Mouse (Mus musculus) layer of hippocampus, postnatal 25 days (tissue): ENCODE measurements around the gene Zbtb20. TPM values are rescaled to one million over a fixed set of nuclear protein-coding genes. Genes with fewer than 3 reads are reported as not detected.
A peak's percentile ranks its signal among the peaks of the same experiment; 100 is the strongest.

Experiments
- DNase-seq, 2 experiments: peaks; one replicate each; pipeline ENCODE4 v3.0.0; 2022; ENCODE audit warnings: mixed read lengths in 2 of 2, low spot score in 1 of 2; ENCODE audit errors: extremely low spot score in 1 of 2
- total RNA-seq, 2 experiments: library from RNA; stranded (reverse); gene quantifications; 2 replicates each; pipeline ENCODE4 v1.2.3; 2021

The Zbtb20 gene
- total RNA-seq, 2 experiments from 2014 or later, result 251 to 334 TPM

DNA sequence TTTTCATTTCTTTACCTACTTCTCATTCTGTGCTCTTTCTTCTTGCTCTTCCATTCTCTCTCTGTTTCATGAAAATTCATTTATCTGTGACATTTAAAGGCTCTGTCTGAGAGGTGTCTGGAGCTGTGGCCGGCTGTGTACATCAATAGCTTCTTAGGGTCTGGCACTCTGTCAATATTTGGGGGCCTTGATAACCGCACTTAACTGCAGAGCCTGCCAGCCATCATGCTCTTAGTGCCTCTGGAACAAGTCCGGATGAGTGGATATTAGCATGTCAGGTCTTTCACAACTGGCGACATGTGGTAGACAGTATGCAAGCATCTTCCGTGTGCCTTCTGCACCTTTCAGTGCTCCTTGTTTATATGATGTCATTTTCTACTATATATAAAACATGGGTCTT is 510.7 kb downstream of the Zbtb20 start:
- no peak for DNase-seq

DNA sequence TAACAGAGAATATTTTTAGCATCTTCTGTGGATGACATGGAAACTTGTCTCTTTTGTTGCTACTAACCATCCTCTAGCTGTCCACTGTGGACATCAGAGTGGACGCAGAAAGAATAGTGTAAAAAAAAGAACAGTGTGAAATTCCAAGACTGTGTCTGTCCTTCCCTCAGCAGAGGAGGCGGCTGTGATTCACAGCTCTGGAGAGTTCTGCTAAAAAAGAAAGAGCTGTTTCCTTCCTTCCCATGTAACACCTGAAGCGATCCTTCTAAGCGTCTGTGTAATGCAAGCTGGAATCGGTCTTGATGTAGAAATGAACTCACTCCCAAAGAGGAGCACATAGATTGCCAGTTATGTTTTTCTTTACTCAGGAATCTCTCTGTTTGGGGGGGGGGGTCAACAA is 512.7 kb downstream of the Zbtb20 start:
- no peak for DNase-seq

DNA sequence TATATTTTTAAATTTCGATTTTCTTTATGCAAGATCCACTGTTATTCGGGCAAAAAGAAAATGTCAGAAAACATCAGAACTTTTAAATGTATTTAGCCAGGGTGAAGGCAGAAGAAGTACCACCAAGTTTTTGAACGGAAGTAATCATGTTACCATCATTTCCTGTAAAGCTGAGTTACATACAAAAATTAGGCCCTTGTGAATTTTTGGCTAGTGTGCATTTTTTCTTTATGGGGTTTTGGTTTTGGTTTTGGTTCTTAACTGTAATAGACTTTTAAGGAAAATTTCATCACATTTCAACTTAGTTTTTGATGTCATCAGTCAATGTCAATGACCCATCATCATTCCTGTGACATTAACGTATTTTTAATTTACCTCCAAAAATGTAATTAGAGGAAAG is 514.7 kb downstream of the Zbtb20 start:
- no peak for DNase-seq

DNA sequence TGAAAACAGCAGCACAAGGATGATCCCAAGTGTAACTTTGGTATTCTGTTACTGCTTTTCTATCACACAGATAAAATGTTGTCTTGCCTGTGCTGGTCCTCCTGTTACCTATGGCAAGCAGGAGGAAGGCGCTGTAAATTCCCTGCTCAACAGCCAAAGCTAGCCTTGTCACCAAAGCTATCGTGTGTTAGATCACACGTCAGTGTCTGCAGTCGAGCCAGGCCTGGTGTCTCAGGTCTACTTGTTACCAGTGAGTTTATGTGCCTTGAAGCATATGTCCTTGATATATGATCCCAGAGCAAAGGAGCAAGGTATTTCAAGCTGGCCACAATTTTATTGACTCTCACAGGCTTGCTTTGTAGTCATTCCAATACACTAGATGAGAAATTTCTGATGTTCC is 517.7 kb downstream of the Zbtb20 start:
- DNase-seq, result no peak

DNA sequence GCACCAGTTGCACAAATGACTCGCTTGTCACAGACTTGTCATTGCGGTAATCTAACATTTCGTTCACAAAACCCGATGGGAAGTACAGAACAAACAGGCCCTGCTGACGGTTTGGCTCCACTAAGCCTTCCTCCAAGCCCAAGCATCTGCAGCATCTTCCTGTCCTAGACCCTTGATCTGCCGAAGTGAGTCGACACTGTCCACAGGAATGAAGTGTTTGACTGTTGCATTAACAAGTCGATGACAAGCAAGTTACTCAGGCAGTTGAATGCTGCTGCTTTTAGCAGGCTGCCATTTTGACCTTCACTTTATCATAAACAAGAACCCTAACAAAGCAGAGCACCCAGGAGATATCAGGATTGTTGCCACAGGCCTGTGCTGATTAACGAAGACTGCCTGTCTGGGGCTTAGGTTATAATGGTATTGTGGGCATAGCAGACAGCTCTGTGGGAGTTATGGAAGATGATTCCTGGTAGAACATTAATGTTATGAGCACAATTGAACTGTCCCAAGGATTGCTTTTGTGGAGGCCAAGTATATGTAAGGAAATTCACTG is 518.4 kb downstream of the Zbtb20 start:
- no peak for DNase-seq

DNA sequence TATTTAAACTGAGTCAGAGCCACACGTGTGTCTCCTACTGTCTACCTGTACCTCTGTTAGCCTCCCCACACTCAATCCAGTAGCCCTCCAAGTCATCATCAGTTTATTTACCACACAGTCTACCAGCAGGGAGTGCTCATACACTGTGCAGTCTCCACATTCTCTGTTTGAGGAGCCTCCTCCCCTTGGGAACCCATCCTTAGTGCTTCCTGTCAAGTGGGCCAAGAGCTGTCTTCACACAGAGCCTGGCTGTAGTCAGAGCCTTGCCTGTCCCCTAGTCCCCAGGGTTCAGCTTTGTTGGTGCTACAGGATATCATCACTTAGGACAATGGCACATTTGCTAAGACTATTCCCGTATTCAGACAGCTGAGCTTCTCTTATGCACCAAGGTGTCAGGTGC is 519.1 kb downstream of the Zbtb20 start:
- DNase-seq, result no peak

DNA sequence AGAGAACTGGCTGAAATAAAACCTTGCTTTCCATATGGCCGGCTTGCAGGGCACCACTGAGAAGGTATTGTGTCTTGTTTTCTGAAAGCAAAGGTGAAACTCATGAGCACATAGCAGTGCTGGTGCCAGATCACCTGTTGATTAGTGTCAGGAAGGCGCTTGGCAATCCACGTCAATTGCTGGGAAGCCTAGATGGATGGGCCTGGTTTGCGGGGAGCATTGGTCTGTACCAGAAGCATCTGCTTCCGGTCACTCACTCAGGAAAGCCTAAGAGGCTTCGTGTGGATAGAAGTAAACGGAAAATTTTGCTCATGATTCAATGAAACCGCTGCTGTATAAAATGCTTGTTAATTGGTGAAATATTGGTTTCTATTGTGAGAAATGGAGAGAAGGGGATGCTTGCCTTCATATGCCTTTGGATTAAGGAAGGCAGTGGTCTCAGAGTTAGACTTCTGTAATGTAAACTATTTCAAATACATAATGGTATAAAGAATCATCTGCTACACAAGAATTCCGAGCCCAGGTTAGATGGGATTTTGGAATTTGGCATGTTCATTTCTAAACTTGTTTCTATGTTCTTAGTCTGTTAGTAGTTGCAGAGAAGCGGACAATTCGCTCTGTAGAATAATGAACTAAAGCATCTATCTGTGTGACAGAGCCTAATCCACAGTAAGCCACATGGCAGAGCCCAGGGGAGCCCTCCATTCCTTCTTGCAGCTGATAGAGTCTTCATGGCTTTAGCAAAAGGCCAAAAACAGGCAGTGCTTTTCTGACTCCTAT is 521.4 kb downstream of the Zbtb20 start:
- no peak for DNase-seq

DNA sequence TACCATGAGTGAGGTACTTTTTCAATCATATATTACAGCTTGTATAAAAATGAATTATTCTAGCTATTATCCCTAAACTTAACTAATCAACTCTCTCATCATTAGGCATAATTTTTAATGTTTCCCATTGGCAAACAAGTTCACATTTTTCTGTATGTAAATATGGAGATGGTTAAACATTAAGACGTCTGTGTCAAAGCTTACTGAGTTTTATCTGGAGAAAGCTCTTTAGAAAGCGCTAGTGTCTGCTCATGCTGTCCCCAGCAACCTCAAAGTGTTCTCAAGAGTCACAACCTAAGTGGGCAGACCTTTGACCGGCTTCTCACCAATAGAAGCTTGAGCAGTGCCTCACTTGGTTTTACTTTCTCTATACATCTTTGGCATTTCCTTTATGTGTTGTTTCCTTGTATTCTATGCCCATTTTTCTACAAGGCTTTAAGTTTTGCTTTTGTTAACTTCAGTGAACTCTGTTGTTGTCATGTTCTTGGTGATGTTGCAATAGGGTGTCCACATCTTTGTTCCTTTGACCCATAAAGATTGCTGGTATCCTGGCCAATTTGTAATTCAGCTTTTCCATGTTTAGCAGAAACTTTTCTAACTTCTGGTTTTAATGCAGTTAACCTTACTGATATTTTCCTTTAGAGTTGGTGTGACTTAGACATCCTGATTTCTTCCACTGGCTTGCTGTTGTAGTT is 522.1 kb downstream of the Zbtb20 start:
- no peak for DNase-seq

DNA sequence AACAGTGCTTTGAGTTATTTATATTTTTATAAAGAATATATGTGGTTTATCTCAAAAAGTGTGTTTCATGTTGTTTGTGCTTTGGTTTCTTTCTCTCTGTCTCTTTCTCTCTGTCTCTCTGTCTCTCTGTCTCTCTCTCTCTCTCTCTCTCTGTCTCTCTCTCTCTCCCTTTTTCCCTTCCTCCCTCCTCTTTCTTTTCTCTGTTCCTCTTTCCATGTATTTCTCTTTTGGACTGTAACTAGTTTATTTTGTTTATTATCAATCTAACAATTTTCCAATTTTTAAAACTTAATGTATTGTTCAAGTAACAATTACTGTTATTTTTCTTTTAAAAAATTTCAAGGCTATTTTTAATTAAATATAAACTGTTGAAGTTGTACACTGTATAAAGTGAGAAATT is 523.7 kb downstream of the Zbtb20 start:
- DNase-seq, result no peak

DNA sequence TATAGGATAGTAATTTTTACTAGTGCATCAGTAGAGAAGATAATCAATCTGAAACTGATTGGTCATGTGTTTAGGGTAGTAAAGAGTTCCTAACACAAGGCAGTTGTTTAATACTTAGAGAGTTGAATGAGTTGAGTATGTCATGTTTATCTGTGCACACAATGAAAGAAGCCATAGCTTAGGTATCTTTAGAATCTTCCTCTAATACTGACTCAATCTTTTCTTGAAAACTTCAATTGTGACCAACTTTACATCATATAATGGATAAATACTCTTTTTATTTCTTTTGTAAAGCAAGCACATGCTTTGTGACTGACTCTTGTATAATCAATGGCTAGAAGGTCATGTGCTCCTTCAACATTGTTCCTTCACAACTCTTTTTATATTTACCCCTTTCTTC is 524.4 kb downstream of the Zbtb20 start:
- no peak for DNase-seq

DNA sequence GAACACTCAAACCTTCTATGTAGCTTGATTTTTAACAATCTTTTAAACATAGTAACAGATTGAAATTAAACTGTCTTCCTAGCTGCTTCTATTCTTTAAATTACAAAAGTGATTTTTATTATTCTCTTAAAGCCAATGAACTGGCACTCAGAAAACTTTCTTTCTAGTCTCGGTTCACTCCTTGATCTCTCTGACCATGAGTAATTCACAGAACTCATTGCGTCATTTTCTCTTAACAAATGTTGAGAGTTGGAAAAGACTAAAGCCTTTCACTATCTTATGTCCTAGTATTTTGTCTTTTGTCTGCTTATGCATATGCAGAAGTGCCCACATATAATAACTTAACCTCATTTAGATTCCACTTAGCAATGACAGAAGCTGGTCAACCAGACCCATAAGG is 525.3 kb downstream of the Zbtb20 start:
- no peak for DNase-seq

DNA sequence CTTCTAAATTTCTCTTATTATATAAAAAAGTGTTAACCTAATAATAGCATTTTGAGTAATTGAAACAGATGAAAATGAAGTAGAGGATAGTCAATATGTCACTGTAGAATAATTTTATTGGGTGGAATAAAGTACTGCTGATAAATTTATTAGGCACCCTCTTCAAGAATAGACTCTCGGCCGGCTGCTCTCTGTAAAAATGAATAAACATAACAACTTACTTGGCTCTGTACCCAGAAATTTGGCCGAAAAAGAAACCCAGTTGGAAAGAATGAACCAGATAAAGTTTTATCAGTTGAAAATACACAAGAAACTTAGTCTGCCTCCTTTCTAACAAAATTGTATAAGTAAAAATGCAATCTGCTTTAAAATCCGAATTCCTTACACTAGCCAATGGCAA is 527.2 kb downstream of the Zbtb20 start:
- no peak for DNase-seq

DNA sequence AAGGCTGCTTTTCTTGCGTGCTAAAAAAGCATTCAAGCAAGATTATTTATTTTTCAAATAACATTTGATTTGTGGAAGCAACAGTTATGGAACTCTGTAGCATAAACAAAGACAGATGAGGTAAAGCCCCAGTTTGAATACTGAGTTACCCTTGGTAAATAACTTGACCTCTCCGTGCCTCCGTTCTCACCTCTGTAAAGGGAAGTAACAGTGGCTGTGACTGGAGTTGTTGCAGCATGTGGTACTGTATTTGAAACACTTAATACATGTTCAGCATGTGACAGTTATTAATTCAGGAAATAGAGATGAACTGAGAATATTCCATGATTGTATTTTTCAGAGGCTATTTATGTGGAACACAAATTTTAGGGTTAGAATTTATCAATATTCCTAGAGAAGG is 529.4 kb downstream of the Zbtb20 start:
- no peak for DNase-seq

DNA sequence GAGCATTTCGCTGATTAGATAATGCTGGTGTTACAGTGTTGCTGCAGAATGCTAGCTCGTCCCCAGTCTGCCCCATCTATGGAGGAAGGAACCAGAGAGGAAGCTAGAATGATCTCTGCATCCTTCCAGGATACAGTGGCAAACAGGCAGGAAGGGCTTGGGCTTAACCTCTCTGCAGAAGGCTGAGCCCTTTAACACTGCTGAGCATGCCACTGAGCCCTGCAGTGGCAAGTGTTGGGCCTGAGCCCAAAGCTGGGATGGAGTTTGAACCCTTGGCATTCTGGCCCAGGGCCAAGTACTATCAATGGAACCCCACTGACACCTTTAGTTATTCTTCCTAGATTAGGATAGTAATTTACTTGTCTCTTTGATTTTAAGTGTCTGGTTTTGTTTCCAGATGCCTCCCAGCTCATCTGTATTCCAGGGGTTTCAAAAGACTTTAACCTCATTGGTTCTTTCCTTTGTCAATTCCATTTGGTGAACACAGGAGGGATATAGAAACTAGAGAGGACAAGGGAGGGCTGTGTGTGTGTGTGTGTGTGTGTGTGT is 532.0 kb downstream of the Zbtb20 start:
- no peak for DNase-seq

DNA sequence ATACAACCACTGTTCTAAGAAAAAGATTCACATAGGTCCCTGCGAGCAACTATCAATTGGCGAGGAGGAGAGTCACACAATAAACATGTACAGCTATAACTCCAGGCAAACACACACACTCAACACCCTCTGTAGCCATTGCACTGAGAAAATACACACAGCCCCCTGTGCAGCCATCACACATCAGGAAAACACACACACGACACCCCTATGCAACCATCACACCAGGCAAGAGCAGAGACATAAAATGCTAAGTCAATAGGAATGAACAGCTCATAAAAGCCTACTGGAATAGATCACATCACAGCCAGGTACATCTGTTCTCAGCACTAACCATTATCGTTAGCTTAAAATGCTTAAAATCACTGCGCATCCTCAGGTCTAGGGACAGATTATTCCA is 532.9 kb downstream of the Zbtb20 start:
- DNase-seq, result no peak

DNA sequence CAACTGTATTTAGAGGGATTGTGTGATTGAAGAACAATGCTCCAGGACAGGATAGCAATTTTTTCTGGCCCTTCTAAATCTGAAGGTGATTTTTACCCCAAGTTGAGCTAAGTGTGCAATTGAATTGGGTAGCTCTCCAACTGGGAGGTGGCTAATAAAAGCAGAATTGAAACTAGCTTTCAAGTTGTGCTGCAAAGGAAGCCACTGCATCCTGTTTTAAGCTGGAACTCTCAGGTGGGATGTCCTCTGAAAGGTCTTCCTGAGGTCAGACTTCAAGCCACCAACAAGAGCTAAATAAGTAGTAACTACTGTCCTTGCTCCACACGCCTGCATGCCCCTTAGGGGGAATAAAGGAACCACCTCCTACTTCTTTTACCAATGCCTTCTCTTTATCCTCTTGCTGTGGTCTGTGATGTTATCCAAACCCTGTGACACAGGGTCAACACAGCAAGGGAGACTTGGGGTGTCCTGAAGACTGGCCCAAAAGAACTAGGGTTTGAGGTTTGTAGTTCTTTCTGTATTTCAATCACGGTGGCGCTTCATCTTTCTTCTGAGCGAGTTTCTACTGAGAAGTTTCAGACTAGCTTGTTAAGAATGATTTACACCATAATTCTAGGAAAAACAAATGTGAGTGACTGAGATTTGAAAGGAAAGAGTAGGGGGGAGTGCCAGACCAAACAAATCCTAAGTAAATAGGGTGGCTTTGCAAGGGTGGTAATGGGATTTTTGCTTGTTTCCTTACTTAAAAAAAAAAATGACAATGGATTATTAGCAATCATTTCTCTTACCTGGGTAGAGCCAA is 533.6 kb downstream of the Zbtb20 start:
- no peak for DNase-seq

DNA sequence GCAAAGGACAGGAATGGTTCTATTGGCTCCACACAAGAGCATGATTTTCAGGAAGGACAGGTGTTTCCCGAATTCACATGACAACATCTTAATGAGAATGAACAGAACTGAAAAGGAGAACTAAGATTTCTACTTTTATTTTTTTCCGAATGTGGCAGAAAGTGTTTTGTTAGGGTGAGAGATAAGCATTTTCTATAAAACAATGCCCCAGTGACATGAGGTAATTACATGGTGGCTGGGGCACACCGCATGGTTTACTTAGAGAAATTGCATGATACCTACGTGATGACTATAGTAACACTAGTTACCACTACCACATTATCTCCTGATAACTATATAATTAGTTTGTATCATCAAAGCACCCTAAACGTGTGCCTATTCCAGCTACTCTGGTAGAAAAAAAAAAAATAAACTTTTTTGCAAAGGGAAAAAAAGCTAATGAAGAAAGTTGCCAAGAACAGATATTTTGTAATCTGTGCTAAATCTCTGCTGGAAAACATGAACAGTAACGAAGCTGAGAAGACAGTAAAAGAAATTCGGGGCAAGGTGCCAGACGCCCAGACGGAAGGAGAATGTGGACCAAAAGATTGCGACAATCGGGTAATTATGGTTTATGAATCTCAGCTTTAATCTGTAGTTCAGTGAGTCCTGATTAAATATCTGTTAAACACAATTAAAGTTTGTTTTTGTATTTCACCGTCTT is 534.4 kb downstream of the Zbtb20 start:
- peak in 1 of 2 experiments; percentile 63 for DNase-seq

DNA sequence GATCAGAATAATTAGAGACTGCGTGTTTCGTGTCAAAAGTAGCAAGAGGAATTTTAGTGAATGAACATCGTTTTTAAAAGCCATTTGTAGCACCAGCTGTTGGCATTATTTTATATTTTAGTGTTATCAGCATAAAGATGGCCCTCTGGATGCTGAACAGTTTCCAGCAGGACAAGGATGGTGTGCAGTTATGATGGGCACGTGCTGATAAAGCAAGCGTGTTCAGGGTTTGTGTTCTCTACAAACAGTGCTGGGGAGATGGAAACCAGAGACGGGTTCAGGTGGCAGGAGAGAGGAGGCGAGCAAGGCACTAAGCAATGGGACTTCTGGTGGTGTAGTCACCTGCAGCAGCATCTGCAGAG is 534.9 kb downstream of the Zbtb20 start:
- no peak for DNase-seq

DNA sequence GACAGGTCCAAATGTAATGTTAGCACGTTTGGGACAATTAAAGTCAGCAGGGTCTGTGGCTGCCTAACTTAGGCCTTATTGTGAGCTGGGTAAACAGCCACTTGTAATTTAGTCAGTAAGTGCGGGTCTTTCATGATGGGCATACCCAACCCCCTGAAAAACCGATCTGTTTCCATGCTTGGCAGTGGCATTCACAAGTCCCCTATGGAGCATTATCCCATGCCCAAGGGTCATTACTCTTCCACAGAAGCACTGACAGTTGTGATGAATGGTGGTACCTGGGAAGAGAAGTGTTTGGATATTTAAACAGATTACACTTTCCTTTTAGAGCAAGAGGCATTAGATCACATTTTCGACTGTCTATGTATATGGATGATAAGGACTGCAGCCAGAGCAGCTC is 540.2 kb downstream of the Zbtb20 start:
- DNase-seq, result no peak

DNA sequence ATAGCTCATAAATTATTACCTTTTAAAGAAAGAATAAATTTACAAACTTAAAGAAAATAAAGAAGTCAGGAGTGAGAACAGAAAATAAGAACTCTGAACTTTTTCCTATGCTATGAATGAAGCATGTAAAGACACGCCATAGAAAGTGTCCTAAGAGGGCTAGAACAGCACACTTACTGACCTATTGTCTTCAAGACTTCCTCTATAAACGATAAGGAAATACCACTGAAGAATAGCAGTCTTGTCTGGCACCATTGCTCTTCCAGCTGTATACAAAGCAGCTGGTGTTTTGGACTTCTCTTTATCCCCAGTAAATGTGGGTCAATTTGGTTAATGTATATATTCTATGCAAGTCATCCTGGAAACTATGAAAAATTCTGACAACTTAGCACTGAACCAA is 544.2 kb downstream of the Zbtb20 start:
- DNase-seq, result no peak
